Mouse (Mus musculus): ENCODE measurements around the gene Aacs. TPM values are rescaled to one million over a fixed set of nuclear protein-coding genes. Genes with fewer than 3 reads are reported as not detected.
"Not testable (repeated sequence)": the region's sequence is repeated elsewhere in the genome, so short reads cannot be mapped to it uniquely, and the experiment has no call there.

Aacs gene
- polyA plus RNA-seq, 1 experiment from 2014 or later: 35.7 TPM

- DNase-seq (ENCODE audit: low spot score); H3K27me3 ChIP-seq (ENCODE audit: control insufficient read depth, insufficient read depth, low read length); H3K9me3 ChIP-seq (ENCODE audit: control insufficient read depth, low read length); H3K27ac ChIP-seq (replicated peaks; ENCODE audit: low read depth, low read length); H3K36me3 ChIP-seq (ENCODE audit: control insufficient read depth, insufficient read depth, low read length); H3K9ac ChIP-seq (ENCODE audit: low read length); H3K4me3 ChIP-seq (ENCODE audit: low read depth, low read length); ATAC-seq (ENCODE audit: insufficient number of reproducible peaks, low FRiP score, low TSS enrichment, low read depth); H3K4me2 ChIP-seq (ENCODE audit: low read depth, severe bottlenecking); H3K4me1 ChIP-seq (ENCODE audit: control insufficient read depth, insufficient read depth, low read length): not testable (repeated sequence)
- WGBS: 93% methylated on average over 5 of the region's 5 CpGs
Measured at GRCm38 (mm10) chr5:125488953-125489352, 13.3 kb downstream of the Aacs start.

DNA sequence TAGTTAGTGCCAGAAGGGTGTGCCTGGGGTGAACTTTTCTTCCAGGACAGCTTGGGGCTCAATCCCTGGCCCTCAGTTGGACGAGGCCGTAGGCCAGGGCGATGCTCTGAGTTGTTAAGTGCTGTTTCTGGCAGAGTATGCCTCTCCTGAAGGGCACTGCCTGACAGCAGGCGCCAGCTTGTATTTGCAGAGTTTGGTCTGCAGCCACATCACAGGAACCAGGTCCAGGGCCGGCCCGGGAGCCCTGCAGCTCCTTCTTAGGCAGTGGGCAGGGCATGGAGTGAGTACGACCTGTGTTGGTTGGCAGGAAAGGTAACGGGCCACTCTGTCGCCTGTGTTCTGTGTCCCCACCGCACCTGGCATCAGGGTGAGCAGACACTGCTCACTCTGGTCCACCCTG, 15.5 kb downstream of the Aacs start:
- H3K36me3 ChIP-seq (ENCODE audit: control insufficient read depth, insufficient read depth, low read length): peaks cover 4% of the 10 kb centered on the region; the same call in 1 of the 2 replicates
- no peak overlapping the region for H3K4me2 ChIP-seq (ENCODE audit: low read depth, severe bottlenecking)
- H3K9ac ChIP-seq (ENCODE audit: low read length): no peak overlapping the region
- H3K27me3 ChIP-seq (ENCODE audit: control insufficient read depth, insufficient read depth, low read length): no peaks in the 10 kb centered on the region
- H3K4me3 ChIP-seq (ENCODE audit: low read depth, low read length): no peak overlapping the region
- ATAC-seq (ENCODE audit: insufficient number of reproducible peaks, low FRiP score, low TSS enrichment, low read depth): no peak
- WGBS: 92% methylated on average over 10 of the region's 10 CpGs
- no peak overlapping the region for H3K27ac ChIP-seq (replicated peaks; ENCODE audit: low read depth, low read length)
- H3K9me3 ChIP-seq (ENCODE audit: control insufficient read depth, low read length): no peaks in the 10 kb centered on the region
- DNase-seq (ENCODE audit: low spot score): no peak
- no peaks in the 10 kb centered on the region for H3K4me1 ChIP-seq (ENCODE audit: control insufficient read depth, insufficient read depth, low read length)

DNA sequence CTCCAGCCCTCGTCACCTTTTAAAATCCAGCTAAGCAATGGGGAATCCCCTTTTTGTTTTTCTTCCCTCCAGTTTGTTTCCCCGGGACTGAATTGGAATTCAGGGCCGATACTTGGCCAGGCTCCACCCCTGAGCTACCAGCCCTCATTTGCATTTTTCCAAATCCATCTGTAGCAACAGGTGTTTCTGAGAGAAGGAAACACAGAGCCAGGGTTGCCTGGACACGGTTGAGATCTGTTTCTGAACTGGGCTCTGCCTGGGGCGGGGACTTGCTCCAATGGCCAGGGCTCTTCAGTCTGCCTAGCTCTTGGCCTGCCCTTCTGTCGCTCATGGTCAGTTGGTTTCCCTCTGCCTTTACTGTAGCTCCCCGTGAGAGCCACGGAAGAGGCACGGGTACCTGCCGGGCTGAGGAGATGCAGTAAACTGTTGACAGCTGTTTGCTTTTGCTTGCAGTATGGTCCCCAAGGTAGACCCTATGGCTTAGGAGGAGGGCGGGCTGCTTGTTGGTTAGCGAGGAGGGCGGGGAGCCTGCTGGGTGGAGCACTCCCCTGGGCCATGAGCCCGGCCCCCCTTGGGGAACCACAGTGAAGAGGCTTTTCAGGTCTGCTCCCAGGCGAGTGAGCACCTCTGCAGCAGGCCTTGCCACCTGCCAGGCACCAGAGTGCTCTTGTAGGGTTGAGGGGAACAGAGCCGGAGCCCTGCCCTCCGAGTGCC, 16.9 kb downstream of the Aacs start:
- 68% methylated on average over 17 of the region's 17 CpGs for WGBS
- no peak overlapping the region for H3K27ac ChIP-seq (replicated peaks; ENCODE audit: low read depth, low read length)
- no peaks in the 10 kb centered on the region for H3K27me3 ChIP-seq (ENCODE audit: control insufficient read depth, insufficient read depth, low read length)
- H3K4me3 ChIP-seq (ENCODE audit: low read depth, low read length): no peak overlapping the region
- ATAC-seq (ENCODE audit: insufficient number of reproducible peaks, low FRiP score, low TSS enrichment, low read depth): no peak
- no peak overlapping the region for H3K9ac ChIP-seq (ENCODE audit: low read length)
- H3K36me3 ChIP-seq (ENCODE audit: control insufficient read depth, insufficient read depth, low read length): peaks cover 4% of the 10 kb centered on the region; the same call in 1 of the 2 replicates
- H3K4me1 ChIP-seq (ENCODE audit: control insufficient read depth, insufficient read depth, low read length): no peaks in the 10 kb centered on the region
- no peak overlapping the region for H3K4me2 ChIP-seq (ENCODE audit: low read depth, severe bottlenecking)
- H3K9me3 ChIP-seq (ENCODE audit: control insufficient read depth, low read length): no peaks in the 10 kb centered on the region
- no peak for DNase-seq (ENCODE audit: low spot score)

DNA sequence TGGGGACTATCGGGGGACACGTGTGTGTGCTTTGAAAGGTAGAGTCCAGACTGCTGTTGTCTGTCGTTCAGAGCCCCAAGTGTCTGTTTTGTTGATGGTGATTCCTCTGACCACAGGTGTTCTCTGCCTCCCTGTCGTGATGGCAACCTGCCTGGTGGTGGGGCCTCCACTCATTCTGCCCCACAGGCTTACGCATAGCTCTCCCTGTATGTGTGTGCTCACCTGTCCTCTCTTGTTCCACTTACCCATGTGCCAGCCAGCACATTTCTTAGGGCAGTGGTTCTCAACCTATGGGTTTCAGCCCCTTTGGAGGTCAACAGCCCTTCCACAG, 17.4 kb downstream of the Aacs start:
- 70% methylated on average over 5 of the region's 5 CpGs for WGBS
- Histone ChIP-seq H3K9ac (ENCODE audit: low read length) (no peak overlapping the region), H3K4me2 (ENCODE audit: low read depth, severe bottlenecking) (no peak overlapping the region), H3K27ac (replicated peaks; ENCODE audit: low read depth, low read length) (no peak overlapping the region), H3K9me3 (ENCODE audit: control insufficient read depth, low read length) (no peaks in the 10 kb centered on the region), H3K4me3 (ENCODE audit: low read depth, low read length) (no peak overlapping the region), H3K36me3 (ENCODE audit: control insufficient read depth, insufficient read depth, low read length) (peaks cover 4% of the 10 kb centered on the region; the same call in 1 of the 2 replicates), H3K4me1 (ENCODE audit: control insufficient read depth, insufficient read depth, low read length) (no peaks in the 10 kb centered on the region), H3K27me3 (ENCODE audit: control insufficient read depth, insufficient read depth, low read length) (no peaks in the 10 kb centered on the region)
- DNase-seq (ENCODE audit: low spot score): no peak
- ATAC-seq (ENCODE audit: insufficient number of reproducible peaks, low FRiP score, low TSS enrichment, low read depth): no peak

DNA sequence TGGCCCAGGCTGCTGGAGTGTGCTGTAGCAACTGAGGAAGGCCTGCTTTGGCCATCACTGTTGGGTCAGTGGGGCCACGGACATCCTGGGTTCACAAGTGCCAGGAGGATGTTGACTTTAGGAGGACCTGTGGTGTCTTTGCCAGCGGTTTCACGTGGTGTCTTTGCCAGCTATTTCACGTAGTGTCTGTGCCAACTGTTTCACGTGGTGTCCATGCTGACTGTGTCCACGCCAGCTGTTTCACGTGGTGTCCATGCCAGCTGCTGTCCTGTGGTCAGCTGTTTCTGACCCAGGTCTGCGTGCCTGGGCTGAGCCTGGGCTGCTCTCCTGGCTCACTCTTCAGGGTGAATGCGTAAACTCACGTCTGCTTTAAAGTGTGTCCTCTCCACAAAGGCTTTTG, 20.0 kb downstream of the Aacs start:
- 88% methylated on average over 10 of the region's 10 CpGs for WGBS
- H3K4me3 ChIP-seq (ENCODE audit: low read depth, low read length): no peak overlapping the region
- H3K27me3 ChIP-seq (ENCODE audit: control insufficient read depth, insufficient read depth, low read length): no peaks in the 10 kb centered on the region
- H3K36me3 ChIP-seq (ENCODE audit: control insufficient read depth, insufficient read depth, low read length): peaks cover 2% of the 10 kb centered on the region; the same call in 1 of the 2 replicates
- H3K4me2 ChIP-seq (ENCODE audit: low read depth, severe bottlenecking): no peak overlapping the region
- DNase-seq (ENCODE audit: low spot score) (no peak), ATAC-seq (ENCODE audit: insufficient number of reproducible peaks, low FRiP score, low TSS enrichment, low read depth) (no peak)
- no peak overlapping the region for H3K27ac ChIP-seq (replicated peaks; ENCODE audit: low read depth, low read length)
- H3K9me3 ChIP-seq (ENCODE audit: control insufficient read depth, low read length): no peaks in the 10 kb centered on the region
- no peaks in the 10 kb centered on the region for H3K4me1 ChIP-seq (ENCODE audit: control insufficient read depth, insufficient read depth, low read length)
- no peak overlapping the region for H3K9ac ChIP-seq (ENCODE audit: low read length)

- Histone ChIP-seq H3K9me3 (ENCODE audit: control insufficient read depth, low read length) (no peaks in the 10 kb centered on the region), H3K36me3 (ENCODE audit: control insufficient read depth, insufficient read depth, low read length) (no peaks in the 10 kb centered on the region), H3K9ac (ENCODE audit: low read length) (no peak overlapping the region), H3K4me3 (ENCODE audit: low read depth, low read length) (no peak overlapping the region), H3K4me2 (ENCODE audit: low read depth, severe bottlenecking) (no peak overlapping the region), H3K27me3 (ENCODE audit: control insufficient read depth, insufficient read depth, low read length) (no peaks in the 10 kb centered on the region), H3K4me1 (ENCODE audit: control insufficient read depth, insufficient read depth, low read length) (no peaks in the 10 kb centered on the region), H3K27ac (replicated peaks; ENCODE audit: low read depth, low read length) (no peak overlapping the region)
- DNase-seq (ENCODE audit: low spot score): peak; percentile 77
- 0 out of 2 replicates have a peak, but pooled peaks have one; percentile 76 for ATAC-seq (ENCODE audit: insufficient number of reproducible peaks, low FRiP score, low TSS enrichment, low read depth)
- 68% methylated on average over 12 of the region's 12 CpGs for WGBS
Measured at GRCm38 (mm10) chr5:125497821-125498600, 22.4 kb downstream of the Aacs start.

- H3K27me3 ChIP-seq (ENCODE audit: control insufficient read depth, insufficient read depth, low read length): no peaks in the 10 kb centered on the region
- H3K4me1 ChIP-seq (ENCODE audit: control insufficient read depth, insufficient read depth, low read length): no peaks in the 10 kb centered on the region
- H3K4me3 ChIP-seq (ENCODE audit: low read depth, low read length): no peak overlapping the region
- WGBS: 92% methylated on average over 6 of the region's 6 CpGs
- DNase-seq (ENCODE audit: low spot score) (no peak), ATAC-seq (ENCODE audit: insufficient number of reproducible peaks, low FRiP score, low TSS enrichment, low read depth) (no peak)
- H3K4me2 ChIP-seq (ENCODE audit: low read depth, severe bottlenecking): no peak overlapping the region
- no peak overlapping the region for H3K27ac ChIP-seq (replicated peaks; ENCODE audit: low read depth, low read length)
- H3K9ac ChIP-seq (ENCODE audit: low read length): no peak overlapping the region
- H3K9me3 ChIP-seq (ENCODE audit: control insufficient read depth, low read length): no peaks in the 10 kb centered on the region
- H3K36me3 ChIP-seq (ENCODE audit: control insufficient read depth, insufficient read depth, low read length): no peaks in the 10 kb centered on the region; the same call in none of the 2 replicates
Measured at GRCm38 (mm10) chr5:125501505-125501904, 25.9 kb downstream of the Aacs start.

GRCm38 (mm10) chr5:125502186-125502585, 26.6 kb downstream of the Aacs start:
- Histone ChIP-seq H3K9ac (ENCODE audit: low read length) (0 out of 2 replicates have a peak overlapping the region, but pooled peaks have one; percentile 30), H3K36me3 (ENCODE audit: control insufficient read depth, insufficient read depth, low read length) (no peaks in the 10 kb centered on the region; the same call in none of the 2 replicates), H3K27me3 (ENCODE audit: control insufficient read depth, insufficient read depth, low read length) (no peaks in the 10 kb centered on the region), H3K27ac (replicated peaks; ENCODE audit: low read depth, low read length) (no peak overlapping the region), H3K9me3 (ENCODE audit: control insufficient read depth, low read length) (no peaks in the 10 kb centered on the region), H3K4me2 (ENCODE audit: low read depth, severe bottlenecking) (no peak overlapping the region), H3K4me3 (ENCODE audit: low read depth, low read length) (no peak overlapping the region), H3K4me1 (ENCODE audit: control insufficient read depth, insufficient read depth, low read length) (no peaks in the 10 kb centered on the region)
- DNase-seq (ENCODE audit: low spot score) (no peak), ATAC-seq (ENCODE audit: insufficient number of reproducible peaks, low FRiP score, low TSS enrichment, low read depth) (no peak)
- WGBS: 48% methylated on average over 3 of the region's 3 CpGs
